Mouse (Mus musculus) ES-E14 (cell line): Measurements from ENCODE around the gene Cryz. TPM values are rescaled to one million over a fixed set of nuclear protein-coding genes. Genes with fewer than 3 reads are reported as not detected.

Experiments
- DNase-seq: peaks from one replicate; pipeline ENCODE4 v3.0.0-alpha.2; 2013; ENCODE audit warnings: low read depth, low spot score
- H3K27ac ChIP-seq: 2 replicates; pipeline ENCODE4 v1.5.1; 2012; ENCODE audit warnings: low read depth, mild to moderate bottlenecking, low read length, moderate library complexity, mixed read lengths; ENCODE audit not compliant: poor library complexity, insufficient read depth, severe bottlenecking
- H3K36me3 ChIP-seq: 2 replicates; pipeline ENCODE4 v1.6.1; 2012; ENCODE audit warnings: mild to moderate bottlenecking, low read length, moderate library complexity, mixed read lengths; ENCODE audit not compliant: control insufficient read depth, poor library complexity, insufficient read depth, severe bottlenecking
- H3K4me1 ChIP-seq, 2 experiments: fragments of 150-350 bp in 1 of 2; sonication (generic) in 1 of 2; 2 replicates each; pipeline ENCODE4 v1.6.1; 2012; ENCODE audit warnings: low read length in 2 of 2, mild to moderate bottlenecking in 1 of 2, mixed read lengths in 1 of 2; ENCODE audit not compliant: control insufficient read depth in 2 of 2, insufficient read depth in 2 of 2, poor library complexity in 1 of 2
- H3K4me3 ChIP-seq, 2 experiments: fragments of 150-350 bp in 1 of 2; sonication (generic) in 1 of 2; 2 replicates each; pipeline ENCODE4 v1.5.1; 2012; ENCODE audit warnings: low read length in 2 of 2, low read depth in 1 of 2, mild to moderate bottlenecking in 1 of 2, mixed read lengths in 1 of 2; ENCODE audit not compliant: insufficient read depth in 1 of 2, poor library complexity in 1 of 2, severe bottlenecking in 1 of 2
- H3K9ac ChIP-seq: 2 replicates; pipeline ENCODE4 v1.6.1; 2012; ENCODE audit warnings: low read depth, mild to moderate bottlenecking, low read length, mixed read lengths; ENCODE audit not compliant: poor library complexity, insufficient read depth, severe bottlenecking
- H3K9me3 ChIP-seq: fragments of 150-350 bp; sonication (generic); 2 replicates; pipeline ENCODE4 v1.6.1; 2012; ENCODE audit warnings: low read depth, mild to moderate bottlenecking, low read length; ENCODE audit not compliant: control insufficient read depth, insufficient read depth
- CHD2 ChIP-seq: IDR thresholded peaks from 2 replicates; pipeline ENCODE4 v1.6.1; 2014; ENCODE audit warnings: mild to moderate bottlenecking, low read depth, low read length, inconsistent platforms
- HCFC1 ChIP-seq: IDR thresholded peaks from 2 replicates; pipeline ENCODE4 v1.6.1; 2012; ENCODE audit warnings: low read length, inconsistent platforms, borderline replicate concordance; ENCODE audit not compliant: insufficient read depth
- MAFK ChIP-seq: IDR thresholded peaks from 2 replicates; pipeline ENCODE4 v1.6.1; 2014; ENCODE audit warnings: mild to moderate bottlenecking, low read depth, low read length, inconsistent platforms; ENCODE audit not compliant: insufficient read depth
- ZC3H11A ChIP-seq: IDR thresholded peaks from 2 replicates; pipeline ENCODE4 v1.6.1; 2012; ENCODE audit warnings: low read depth, mild to moderate bottlenecking, inconsistent platforms, low read length, borderline replicate concordance
- ZNF384 ChIP-seq: IDR thresholded peaks from 2 replicates; pipeline ENCODE4 v1.6.1; 2012; ENCODE audit warnings: low read depth, low read length, inconsistent platforms
- in situ Hi-C, 2 experiments: fragments of 600-800 bp; cut with MboI; formaldehyde crosslinking; loops; one replicate each; pipeline ENCODE4 v1.15.1; 2025; ENCODE audit warnings: low sequenced_read_pairs in 2 of 2, inconsistent platforms in 1 of 2; ENCODE audit not compliant: unreplicated experiment in 2 of 2
- total RNA-seq: library from RNA; depleted of rRNA; stranded (reverse); fragments of 300-350 nt; gene quantifications from 2 replicates; pipeline ENCODE4 v1.2.3, GENCODE M21; 2012

Gene Cryz
- total RNA-seq, 1 experiment = 14.5 TPM

DNA sequence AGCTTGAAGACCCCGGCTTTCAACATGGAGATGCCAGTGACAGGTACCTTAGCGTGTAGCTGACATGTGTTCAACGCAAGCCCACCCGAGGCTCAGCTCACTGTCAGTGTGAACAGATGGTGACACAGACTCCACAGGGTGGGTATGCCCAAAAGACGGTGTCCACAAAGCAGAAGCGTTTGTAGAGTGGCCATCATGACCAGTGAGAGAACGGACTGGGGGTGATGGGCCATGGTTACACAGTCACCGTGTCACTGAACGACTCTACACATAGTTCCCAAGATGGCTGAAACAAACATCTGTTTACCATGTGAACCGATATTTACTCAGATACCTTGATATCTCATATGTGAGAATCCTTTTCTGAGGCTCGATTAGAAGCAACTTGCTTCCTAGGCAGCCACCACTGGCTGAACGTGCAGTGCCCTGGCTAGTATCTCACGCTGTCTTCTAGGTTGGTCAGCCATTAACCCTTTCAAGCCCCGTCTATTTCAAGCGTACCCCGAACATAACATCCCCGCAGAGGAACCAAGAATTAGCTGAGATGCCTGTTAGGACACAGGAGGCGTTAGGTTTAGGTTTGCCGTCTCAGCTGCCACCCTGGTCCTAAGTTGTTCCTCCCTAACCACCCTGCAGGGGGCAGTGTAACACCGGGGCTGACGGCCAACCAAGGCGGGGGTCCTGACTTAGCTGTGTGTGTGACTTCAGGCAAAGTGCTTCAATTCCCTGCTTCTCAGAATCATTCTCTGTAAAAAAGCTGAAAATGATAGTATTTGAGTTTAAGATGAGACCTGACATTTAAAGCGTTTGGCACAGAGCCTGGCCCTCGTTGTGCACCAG, 56.3 kb downstream of the Cryz start:
- Histone ChIP-seq H3K9me3 (no peaks in the 10 kb centered on the region), H3K4me3 (no peak overlapping the region), H3K36me3 (no peaks in the 10 kb centered on the region), H3K4me1 (no peaks in the 10 kb centered on the region), H3K9ac (no peak overlapping the region), H3K27ac (no peak overlapping the region)
- DNase-seq = peak; percentile 60
- in situ Hi-C loops = no loop called here
- TF ChIP-seq ZC3H11A = peak; percentile 69; the same call in 1 of the 2 replicates
- no peak for TF ChIP-seq CHD2
- TF ChIP-seq HCFC1 = no peak

GRCm38 (mm10) chr3:154653454-154653853, 56.9 kb downstream of the Cryz start:
- TF ChIP-seq CHD2 (no peak), ZNF384 (no peak), ZC3H11A (no peak), HCFC1 (no peak), MAFK (no peak)
- H3K36me3 ChIP-seq = no peaks in the 10 kb centered on the region
- no peak overlapping the region for H3K9ac ChIP-seq
- no peaks in the 10 kb centered on the region for H3K4me1 ChIP-seq
- DNase-seq = no peak
- H3K27ac ChIP-seq = no peak overlapping the region
- in situ Hi-C loops = no loop called here
- no peaks in the 10 kb centered on the region for H3K9me3 ChIP-seq
- H3K4me3 ChIP-seq = no peak overlapping the region

DNA sequence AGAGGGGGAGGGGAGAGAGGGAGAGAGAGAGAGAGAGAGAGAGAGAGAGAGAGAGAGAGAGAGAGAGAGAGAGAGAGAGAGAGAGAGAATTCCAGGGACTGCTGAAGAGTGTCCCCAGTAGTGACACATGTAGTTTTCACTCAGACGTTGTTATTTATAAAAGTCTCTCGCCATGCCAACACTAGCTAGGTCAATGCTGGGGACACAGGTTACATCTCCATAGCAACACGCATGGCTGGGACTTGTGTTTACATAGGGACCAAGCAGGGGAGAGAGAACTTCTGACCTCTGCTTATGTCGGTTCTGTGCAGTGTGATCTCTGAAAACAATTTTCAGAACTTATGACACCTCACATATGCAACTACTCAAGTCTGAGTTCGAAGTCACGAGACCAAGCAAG, 57.8 kb downstream of the Cryz start:
- in situ Hi-C loops = no loop called here
- H3K9me3 ChIP-seq = no peaks in the 10 kb centered on the region
- no peaks in the 10 kb centered on the region for H3K4me1 ChIP-seq
- TF ChIP-seq ZC3H11A (no peak), CHD2 (no peak), ZNF384 (no peak)
- H3K4me3 ChIP-seq = no peak overlapping the region
- H3K27ac ChIP-seq = no peak overlapping the region
- H3K36me3 ChIP-seq = no peaks in the 10 kb centered on the region
- DNase-seq = no peak
- H3K9ac ChIP-seq = no peak overlapping the region

DNA sequence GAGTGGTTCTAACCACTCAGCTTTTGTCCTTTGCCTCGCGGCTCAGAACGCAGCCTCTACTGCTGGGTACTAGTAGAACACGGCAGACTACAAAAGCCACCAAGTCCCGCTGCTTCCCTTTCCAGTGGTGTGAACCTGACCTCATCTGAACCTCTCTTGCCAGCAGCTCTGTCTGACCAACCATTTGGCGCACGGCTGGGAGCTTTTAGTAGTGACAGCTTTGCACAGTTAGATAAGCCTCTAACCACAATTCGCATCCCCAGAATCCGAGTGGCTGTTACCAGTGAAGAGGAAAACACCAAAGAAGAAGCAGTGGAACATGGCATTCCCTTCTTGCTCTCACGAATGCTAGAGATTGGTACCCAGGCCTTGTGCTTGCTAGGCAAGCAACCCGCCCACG, 58.4 kb downstream of the Cryz start:
- H3K4me3 ChIP-seq = no peak overlapping the region
- TF ChIP-seq MAFK (no peak), ZNF384 (no peak)
- no peaks in the 10 kb centered on the region for H3K4me1 ChIP-seq
- DNase-seq = no peak
- no peaks in the 10 kb centered on the region for H3K36me3 ChIP-seq
- H3K9ac ChIP-seq = no peak overlapping the region
- H3K9me3 ChIP-seq = no peaks in the 10 kb centered on the region
- in situ Hi-C loops = no loop called here
- no peak overlapping the region for H3K27ac ChIP-seq

DNA sequence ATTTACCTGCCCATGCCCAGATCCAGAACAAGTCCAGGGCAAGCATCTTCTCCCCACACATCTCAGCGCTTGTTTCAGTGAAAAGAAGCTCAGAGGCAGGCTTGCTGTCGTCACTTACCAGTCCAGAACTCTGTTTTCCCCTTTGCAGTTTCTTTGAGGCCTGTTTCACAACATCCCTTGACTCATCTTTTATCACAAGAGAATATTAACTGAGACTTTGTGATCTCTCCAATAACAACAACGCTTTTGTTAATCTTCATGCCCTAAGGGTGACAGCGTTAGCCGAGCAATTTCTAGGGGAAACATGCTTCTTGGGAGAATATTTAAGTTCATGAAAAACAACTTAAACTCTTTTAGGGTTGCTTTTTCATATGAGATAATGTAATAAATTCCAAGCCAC, 59.2 kb downstream of the Cryz start:
- no peaks in the 10 kb centered on the region for H3K36me3 ChIP-seq
- H3K4me3 ChIP-seq = no peak overlapping the region
- H3K9ac ChIP-seq = no peak overlapping the region
- in situ Hi-C loops = no loop called here
- TF ChIP-seq HCFC1 (no peak), ZNF384 (no peak), CHD2 (no peak), ZC3H11A (no peak), MAFK (no peak)
- DNase-seq = no peak
- H3K27ac ChIP-seq = no peak overlapping the region
- no peaks in the 10 kb centered on the region for H3K4me1 ChIP-seq
- no peaks in the 10 kb centered on the region for H3K9me3 ChIP-seq
